Mouse (Mus musculus): ENCODE data around the gene Rcan2.

DNA sequence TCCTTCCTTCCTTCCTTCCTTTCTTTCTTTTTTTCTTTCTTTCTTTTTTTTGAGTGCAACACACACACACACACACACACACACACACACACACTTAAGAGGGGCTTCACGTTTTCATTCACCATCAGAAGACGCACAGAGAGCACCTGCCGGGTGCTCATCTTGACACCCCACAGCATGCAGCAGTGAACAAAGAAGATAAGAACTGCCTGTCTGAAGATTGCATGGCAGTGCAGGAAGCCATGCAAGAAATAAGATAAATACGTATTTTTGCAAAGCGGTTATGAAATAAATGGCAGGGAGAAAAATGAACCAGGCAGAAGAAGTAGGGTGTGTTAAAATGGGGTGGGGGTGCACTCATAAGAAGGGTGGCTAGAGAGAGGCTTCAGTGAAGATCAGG, 116.0 kb downstream of the Rcan2 start:
- TF ChIP-seq NANOG (IDR thresholded peaks at IDR 0.05; ENCODE audit: borderline replicate concordance, low read length) = no peak
- TF ChIP-seq CTCF (conservative IDR thresholded peaks at IDR 0.05; ENCODE audit: low read length) = no peak

Measured in E14TG2a.4 (cell line).